Mouse (Mus musculus) urinary bladder, adult 2 months (tissue): ENCODE data around the gene Olfr74. TPM values are rescaled to one million over a fixed set of nuclear protein-coding genes. Genes with fewer than 3 reads are reported as not detected.
"Not testable (repeated sequence)": the region's sequence is repeated elsewhere in the genome, so short reads cannot be mapped to it uniquely, and the experiment has no call there.

Experiments
- DNase-seq: peaks from one replicate; pipeline ENCODE4 v3.0.0; 2022; ENCODE audit warnings: low spot score
- polyA plus RNA-seq: library from polyadenylated mRNA; depleted of rRNA; stranded (reverse); fragments of >200 nt; gene quantifications from 2 replicates; pipeline ENCODE4 v1.2.3, GENCODE M21; 2012; rRNA removed

Olfr74 gene
- polyA plus RNA-seq, result not detected in 2 replicates

- DNase-seq, result no peak
These were observed at the start of gene Olfr74 for GRCm38 (mm10) chr2:87974563-87974962. Gene Olfr74 (minus strand): TSS chr2:87974663.

GRCm38 (mm10) chr2:88022474-88022873 is 48.0 kb upstream of the Olfr74 start, which contains the start of gene Olfr1161:
Gene Olfr1161 (plus strand): TSS chr2:88022774.
- not testable (repeated sequence) for DNase-seq

GRCm38 (mm10) chr2:88007515-88008318 is 33.3 kb upstream of the Olfr74 start, which contains the start of gene Olfr1160:
Gene Olfr1160 (minus strand): TSS chr2:88008268.
- no peak for DNase-seq

GRCm38 (mm10) chr2:87989813-87990212 is 15.3 kb upstream of the Olfr74 start, which contains the start of gene Olfr1158:
Gene Olfr1158 (plus strand): TSS chr2:87990113.
- no peak for DNase-seq

- DNase-seq, result no peak
These were observed 6.3 kb downstream of the Olfr74 start, which contains the start of gene Olfr1157 for GRCm38 (mm10) chr2:87968199-87968598. Gene Olfr1157 (minus strand): TSS chr2:87968299.

GRCm38 (mm10) chr2:87953000-87953399 is 21.5 kb downstream of the Olfr74 start, which contains the start of gene Olfr1156:
Gene Olfr1156 (minus strand): TSS chr2:87953100.
- no peak for DNase-seq

- DNase-seq, result no peak
These were observed 29.4 kb downstream of the Olfr74 start, which contains the start of gene Olfr1155 for GRCm38 (mm10) chr2:87945037-87945436. Gene Olfr1155 (minus strand): TSS chr2:87945137.

Other genes starting within 250 kb of the Olfr74 start
- gene Olfr1138, start 234.7 kb downstream of the Olfr74 start, polyA plus RNA-seq, result not detected in 2 replicates
- not detected in 2 replicates for gene Olfr1140, start 230.9 kb downstream of the Olfr74 start, polyA plus RNA-seq
- gene Olfr1141, start 220.7 kb downstream of the Olfr74 start, polyA plus RNA-seq, result not detected in 2 replicates
- gene Olfr152, start 195.2 kb downstream of the Olfr74 start, polyA plus RNA-seq, result not detected in 2 replicates
- gene Olfr1143, start 174.1 kb downstream of the Olfr74 start, polyA plus RNA-seq, result not detected in 2 replicates
- not detected in 2 replicates for gene Olfr1145, start 164.8 kb downstream of the Olfr74 start, polyA plus RNA-seq
- gene Olfr1148, start 144.1 kb downstream of the Olfr74 start, polyA plus RNA-seq, result not detected in 2 replicates
- gene Olfr1150-ps1, start 130.7 kb downstream of the Olfr74 start, polyA plus RNA-seq, result not detected in 2 replicates
- not detected in 2 replicates for gene Olfr1151, start 118.8 kb downstream of the Olfr74 start, polyA plus RNA-seq
- not detected in 2 replicates for gene Olfr1152, start 108.2 kb downstream of the Olfr74 start, polyA plus RNA-seq
- gene Olfr1153, start 79.7 kb downstream of the Olfr74 start, polyA plus RNA-seq, result not detected in 2 replicates
- not detected in 2 replicates for gene Olfr1154, start 69.5 kb downstream of the Olfr74 start, polyA plus RNA-seq
- gene Olfr1155, start 29.5 kb downstream of the Olfr74 start, polyA plus RNA-seq, result not detected in 2 replicates
- not detected in 2 replicates for gene Olfr1156, start 21.6 kb downstream of the Olfr74 start, polyA plus RNA-seq
- not detected in 2 replicates for gene Olfr1157, start 6.4 kb downstream of the Olfr74 start, polyA plus RNA-seq
- not detected in 2 replicates for gene Olfr1158, start 15.4 kb upstream of the Olfr74 start, polyA plus RNA-seq
- gene Olfr1160, start 33.6 kb upstream of the Olfr74 start, polyA plus RNA-seq, result not detected in 2 replicates
- not detected in 2 replicates for gene Olfr1161, start 48.1 kb upstream of the Olfr74 start, polyA plus RNA-seq
- not detected in 2 replicates for gene Olfr73, start 63.0 kb upstream of the Olfr74 start, polyA plus RNA-seq
- gene Olfr1162, start 76.5 kb upstream of the Olfr74 start, polyA plus RNA-seq, result not detected in 2 replicates
- gene Olfr1163, start 97.2 kb upstream of the Olfr74 start, polyA plus RNA-seq, result not detected in 2 replicates
- not detected in 2 replicates for gene Olfr1164, start 119.3 kb upstream of the Olfr74 start, polyA plus RNA-seq
- gene Olfr1166, start 153.6 kb upstream of the Olfr74 start, polyA plus RNA-seq, result not detected in 2 replicates
- not detected in 2 replicates for gene Olfr1167, start 180.5 kb upstream of the Olfr74 start, polyA plus RNA-seq
- gene Olfr1168, start 207.2 kb upstream of the Olfr74 start, polyA plus RNA-seq, result not detected in 2 replicates